Mouse (Mus musculus): ENCODE data around the gene Ccnt1. TPM values are rescaled to one million over a fixed set of nuclear protein-coding genes. Genes with fewer than 3 reads are reported as not detected.
A peak's percentile ranks its signal among the peaks of the same experiment; 100 is the strongest.

The Ccnt1 gene
- total RNA-seq, 1 experiment: 59.1 TPM

DNA sequence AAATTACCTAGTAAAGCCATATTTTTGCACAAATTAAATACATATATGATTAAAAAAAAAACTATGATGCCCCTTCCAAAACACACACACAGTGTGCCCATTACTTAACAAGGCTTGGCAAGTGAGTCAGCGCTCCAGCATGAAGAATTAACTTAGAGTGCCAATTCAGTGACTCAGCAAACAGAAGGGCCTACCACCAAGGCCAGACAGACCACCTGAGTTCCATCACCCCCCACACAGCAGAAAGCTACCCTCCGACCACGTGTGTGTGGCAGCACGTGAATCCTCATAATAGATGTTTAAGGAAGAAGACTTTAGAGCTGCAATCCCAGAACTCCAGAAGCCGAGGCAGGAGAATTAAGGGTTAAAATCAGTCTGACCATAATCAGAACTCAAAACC is 38.4 kb downstream of the Ccnt1 start:
- Histone ChIP-seq H3K4me3 (ENCODE audit: insufficient read depth in 1 of 2, low read depth in 1 of 2, low read length in 2 of 2, poor library complexity in 1 of 2, severe bottlenecking in 1 of 2) (peak overlapping the region; percentile 83 to 95), H3K4me1 (ENCODE audit: control insufficient read depth in 2 of 2, insufficient read depth in 2 of 2, low read length in 2 of 2, poor library complexity in 1 of 2) (peaks cover 0 to 6% of the 10 kb centered on the region in 2 experiments; a peak in 3 of 4 replicates), H3K9ac (ENCODE audit: insufficient read depth, low read depth, low read length, poor library complexity, severe bottlenecking) (peak overlapping the region; percentile 97), H3K27ac (ENCODE audit: insufficient read depth, low read depth, low read length, poor library complexity, severe bottlenecking) (peak overlapping the region; percentile 63), H3K9me3 (ENCODE audit: control insufficient read depth, insufficient read depth, low read depth, low read length) (no peaks in the 10 kb centered on the region), H3K36me3 (ENCODE audit: control insufficient read depth, insufficient read depth, low read length, poor library complexity, severe bottlenecking) (peaks cover 37% of the 10 kb centered on the region)
- TF ChIP-seq HCFC1 (IDR thresholded peaks at IDR 0.05; ENCODE audit: borderline replicate concordance, insufficient read depth, low read length) (no peak), CHD2 (IDR thresholded peaks at IDR 0.05; ENCODE audit: low read depth, low read length) (no peak), MAFK (IDR thresholded peaks at IDR 0.05; ENCODE audit: insufficient read depth, low read depth, low read length) (peak; percentile 81), ZNF384 (IDR thresholded peaks at IDR 0.05; ENCODE audit: low read depth, low read length) (no peak), ZC3H11A (IDR thresholded peaks at IDR 0.05; ENCODE audit: borderline replicate concordance, low read depth, low read length) (no peak)
- in situ Hi-C loops (cut with MboI; ENCODE audit: low sequenced_read_pairs in 2 of 2, unreplicated experiment in 2 of 2): no loop called here
- no peak for DNase-seq (ENCODE audit: low read depth, low spot score)

DNA sequence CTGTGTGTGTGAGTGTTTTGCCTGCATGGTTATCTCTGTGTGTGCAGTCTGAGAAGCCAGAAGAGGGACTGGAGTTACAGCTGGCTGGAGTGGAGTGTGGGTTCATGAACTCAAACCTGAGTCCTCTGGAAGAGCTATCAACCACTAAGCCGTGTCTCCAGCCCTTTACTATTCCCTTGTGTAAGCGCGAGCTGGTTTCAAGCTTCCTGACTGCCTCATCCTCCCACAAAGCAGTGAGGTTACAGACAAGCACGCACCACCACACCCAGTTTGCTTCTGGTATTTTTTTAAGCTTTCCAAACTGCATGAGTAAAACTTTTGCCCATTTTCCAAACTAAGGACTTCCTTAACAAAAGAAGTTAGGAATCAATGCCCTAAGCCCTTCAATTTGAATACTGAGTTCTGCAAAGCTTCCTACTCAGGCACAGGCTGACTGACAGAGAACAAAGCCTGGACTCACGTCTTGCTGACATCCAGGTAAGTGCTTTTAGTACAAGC is 42.6 kb downstream of the Ccnt1 start:
- Histone ChIP-seq H3K4me3 (ENCODE audit: insufficient read depth in 1 of 2, low read depth in 1 of 2, low read length in 2 of 2, poor library complexity in 1 of 2, severe bottlenecking in 1 of 2) (no peak overlapping the region), H3K27ac (ENCODE audit: insufficient read depth, low read depth, low read length, poor library complexity, severe bottlenecking) (no peak overlapping the region), H3K4me1 (ENCODE audit: control insufficient read depth in 2 of 2, insufficient read depth in 2 of 2, low read length in 2 of 2, poor library complexity in 1 of 2) (peaks cover 4 to 10% of the 10 kb centered on the region in 2 experiments), H3K36me3 (ENCODE audit: control insufficient read depth, insufficient read depth, low read length, poor library complexity, severe bottlenecking) (peaks cover 62% of the 10 kb centered on the region), H3K9me3 (ENCODE audit: control insufficient read depth, insufficient read depth, low read depth, low read length) (no peaks in the 10 kb centered on the region), H3K9ac (ENCODE audit: insufficient read depth, low read depth, low read length, poor library complexity, severe bottlenecking) (no peak overlapping the region; the same call in 1 of the 2 replicates)
- no peak for DNase-seq (ENCODE audit: low read depth, low spot score)
- TF ChIP-seq CHD2 (IDR thresholded peaks at IDR 0.05; ENCODE audit: low read depth, low read length) (no peak), ZNF384 (IDR thresholded peaks at IDR 0.05; ENCODE audit: low read depth, low read length) (no peak), HCFC1 (IDR thresholded peaks at IDR 0.05; ENCODE audit: borderline replicate concordance, insufficient read depth, low read length) (no peak), ZC3H11A (IDR thresholded peaks at IDR 0.05; ENCODE audit: borderline replicate concordance, low read depth, low read length) (no peak), MAFK (IDR thresholded peaks at IDR 0.05; ENCODE audit: insufficient read depth, low read depth, low read length) (no peak)
- in situ Hi-C loops (cut with MboI; ENCODE audit: low sequenced_read_pairs in 2 of 2, unreplicated experiment in 2 of 2): no loop called here

DNA sequence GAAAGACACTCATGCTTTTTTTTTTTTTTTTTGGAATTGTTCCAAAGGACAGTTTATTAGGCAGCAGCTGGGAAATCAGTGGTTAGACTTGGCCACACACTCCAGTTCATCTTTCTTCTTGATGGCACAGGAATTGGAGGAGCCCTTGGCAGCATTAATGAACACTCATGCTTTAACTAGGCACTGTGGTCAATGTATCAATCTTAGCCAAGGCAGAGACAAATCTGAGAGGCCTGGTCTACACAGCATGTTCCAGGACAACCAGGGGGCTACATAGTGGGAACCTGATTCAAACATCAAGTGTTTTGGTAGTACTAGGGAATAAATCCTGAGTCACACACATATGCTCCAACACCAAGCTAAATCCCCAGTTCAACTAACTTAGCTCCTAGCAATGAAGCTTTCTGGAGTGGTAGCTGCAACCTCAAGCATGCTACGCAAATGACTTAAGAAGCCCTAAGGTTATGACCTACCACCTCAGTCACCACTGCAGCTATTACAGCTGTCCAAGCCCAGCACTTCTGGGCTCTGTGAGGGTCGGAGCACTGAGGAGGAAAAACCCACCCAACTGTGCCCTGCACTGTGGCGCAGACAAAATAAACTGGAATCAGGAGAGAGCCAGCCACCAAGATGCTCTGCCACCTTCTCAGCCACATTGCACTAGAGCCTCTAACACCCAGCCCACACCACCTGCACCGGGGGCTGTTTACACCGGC is 43.5 kb downstream of the Ccnt1 start:
- peaks cover 67% of the 10 kb centered on the region for H3K36me3 ChIP-seq (ENCODE audit: control insufficient read depth, insufficient read depth, low read length, poor library complexity, severe bottlenecking)
- peaks cover 4 to 9% of the 10 kb centered on the region in 2 experiments for H3K4me1 ChIP-seq (ENCODE audit: control insufficient read depth in 2 of 2, insufficient read depth in 2 of 2, low read length in 2 of 2, poor library complexity in 1 of 2)
- H3K9me3 ChIP-seq (ENCODE audit: control insufficient read depth, insufficient read depth, low read depth, low read length): no peaks in the 10 kb centered on the region
- TF ChIP-seq HCFC1 (IDR thresholded peaks at IDR 0.05; ENCODE audit: borderline replicate concordance, insufficient read depth, low read length) (no peak), ZC3H11A (IDR thresholded peaks at IDR 0.05; ENCODE audit: borderline replicate concordance, low read depth, low read length) (no peak), ZNF384 (IDR thresholded peaks at IDR 0.05; ENCODE audit: low read depth, low read length) (no peak), MAFK (IDR thresholded peaks at IDR 0.05; ENCODE audit: insufficient read depth, low read depth, low read length) (no peak), CHD2 (IDR thresholded peaks at IDR 0.05; ENCODE audit: low read depth, low read length) (no peak)
- no peak for DNase-seq (ENCODE audit: low read depth, low spot score)
- no peak overlapping the region; the same call in 1 of the 2 replicates for H3K9ac ChIP-seq (ENCODE audit: insufficient read depth, low read depth, low read length, poor library complexity, severe bottlenecking)
- in situ Hi-C loops (cut with MboI; ENCODE audit: low sequenced_read_pairs in 2 of 2, unreplicated experiment in 2 of 2): no loop called here
- H3K4me3 ChIP-seq (ENCODE audit: insufficient read depth in 1 of 2, low read depth in 1 of 2, low read length in 2 of 2, poor library complexity in 1 of 2, severe bottlenecking in 1 of 2): no peak overlapping the region
- H3K27ac ChIP-seq (ENCODE audit: insufficient read depth, low read depth, low read length, poor library complexity, severe bottlenecking): no peak overlapping the region; the same call in 1 of the 2 replicates

GRCm38 (mm10) chr15:98526057-98526456 is 44.7 kb downstream of the Ccnt1 start:
- H3K36me3 ChIP-seq (ENCODE audit: control insufficient read depth, insufficient read depth, low read length, poor library complexity, severe bottlenecking): peaks cover 70% of the 10 kb centered on the region
- no peak for DNase-seq (ENCODE audit: low read depth, low spot score)
- H3K4me1 ChIP-seq (ENCODE audit: control insufficient read depth in 2 of 2, insufficient read depth in 2 of 2, low read length in 2 of 2, poor library complexity in 1 of 2): peaks cover 4 to 8% of the 10 kb centered on the region in 2 experiments
- no peak overlapping the region for H3K4me3 ChIP-seq (ENCODE audit: insufficient read depth in 1 of 2, low read depth in 1 of 2, low read length in 2 of 2, poor library complexity in 1 of 2, severe bottlenecking in 1 of 2)
- TF ChIP-seq CHD2 (IDR thresholded peaks at IDR 0.05; ENCODE audit: low read depth, low read length) (no peak), MAFK (IDR thresholded peaks at IDR 0.05; ENCODE audit: insufficient read depth, low read depth, low read length) (peak; percentile 92)
- in situ Hi-C loops (cut with MboI; ENCODE audit: low sequenced_read_pairs in 2 of 2, unreplicated experiment in 2 of 2): no loop called here
- H3K9me3 ChIP-seq (ENCODE audit: control insufficient read depth, insufficient read depth, low read depth, low read length): no peaks in the 10 kb centered on the region
- H3K9ac ChIP-seq (ENCODE audit: insufficient read depth, low read depth, low read length, poor library complexity, severe bottlenecking): no peak overlapping the region
- peak overlapping the region; percentile 6; the same call in 1 of the 2 replicates for H3K27ac ChIP-seq (ENCODE audit: insufficient read depth, low read depth, low read length, poor library complexity, severe bottlenecking)

Measured in ES-E14 (cell line).